Mouse (Mus musculus) C2C12 (cell line): ENCODE data around the gene Mapk7.

ENCODE experiments used
- CEBPB ChIP-seq: IDR thresholded peaks from one replicate; pipeline ENCODE4 v1.6.1; 2011; ENCODE audit warnings: low read depth, mild to moderate bottlenecking, control low read depth, moderate library complexity
- CTCF ChIP-seq: IDR thresholded peaks from one replicate; pipeline ENCODE4 v1.5.1; 2011; ENCODE audit not compliant: control insufficient read depth, insufficient read depth, insufficient read length
- FOSL1 ChIP-seq: IDR thresholded peaks from one replicate; pipeline ENCODE4 v1.8.0; 2011; ENCODE audit warnings: mild to moderate bottlenecking, low read length; ENCODE audit not compliant: poor library complexity, insufficient read depth, severe bottlenecking
- MAX ChIP-seq: IDR thresholded peaks from one replicate; pipeline ENCODE4 v1.6.1; 2011; ENCODE audit warnings: mild to moderate bottlenecking, control low read depth
- MYOD1 ChIP-seq: IDR thresholded peaks from one replicate; pipeline ENCODE4 v1.6.1; 2011; ENCODE audit warnings: low read depth; ENCODE audit not compliant: control insufficient read depth, insufficient read length
- USF1 ChIP-seq: IDR thresholded peaks from one replicate; pipeline ENCODE4 v1.6.1; 2011; ENCODE audit warnings: low read depth, mild to moderate bottlenecking, control low read depth, moderate library complexity

GRCm38 (mm10) chr11:61489874-61490273 is 4.3 kb downstream of the Mapk7 start:
- no peak for TF ChIP-seq MAX
- no peak for TF ChIP-seq CTCF
- no peak for TF ChIP-seq FOSL1
- no peak for TF ChIP-seq CEBPB
- TF ChIP-seq USF1 = no peak
- TF ChIP-seq MYOD1 = no peak
